Mouse (Mus musculus) thymus, adult 2 months (tissue): Measurements from ENCODE around the gene Nell2. TPM values are rescaled to one million over a fixed set of nuclear protein-coding genes. Genes with fewer than 3 reads are reported as not detected.

Source experiments
- DNase-seq: peaks from one replicate; pipeline ENCODE4 v3.0.0; 2021
- H3K27ac ChIP-seq: fragments of 200-500 bp; 2 replicates; pipeline ENCODE4 v1.5.1; 2012; ENCODE audit warnings: low read length, control low read depth; ENCODE audit not compliant: control insufficient read depth, insufficient read depth
- H3K27me3 ChIP-seq: fragments of 200-500 bp; 2 replicates; pipeline ENCODE4 v1.6.1; 2012; ENCODE audit warnings: mild to moderate bottlenecking, low read length, moderate library complexity, mixed read lengths; ENCODE audit not compliant: control insufficient read depth, insufficient read depth
- H3K36me3 ChIP-seq: fragments of 200-500 bp; 2 replicates; pipeline ENCODE4 v1.6.1; 2012; ENCODE audit warnings: mild to moderate bottlenecking, low read length, moderate library complexity; ENCODE audit not compliant: control insufficient read depth, insufficient read depth
- H3K4me1 ChIP-seq: fragments of 200-500 bp; replicated peaks from 2 replicates; pipeline ENCODE4 v1.6.1; 2012; ENCODE audit warnings: low read length; ENCODE audit not compliant: control insufficient read depth, insufficient read depth
- H3K4me3 ChIP-seq: fragments of 200-500 bp; 2 replicates; pipeline ENCODE4 v1.5.1; 2012; ENCODE audit warnings: mild to moderate bottlenecking, low read length, control low read depth, moderate library complexity; ENCODE audit not compliant: control insufficient read depth, insufficient read depth
- CTCF ChIP-seq: fragments of 200-500 bp; IDR thresholded peaks from 2 replicates; pipeline ENCODE4 v1.5.1; 2012; ENCODE audit warnings: mild to moderate bottlenecking, control low read depth, low read length, moderate library complexity, borderline replicate concordance; ENCODE audit not compliant: control insufficient read depth, poor library complexity, insufficient read depth; ENCODE audit errors: extremely low read depth
- POLR2A ChIP-seq: fragments of 200-500 bp; IDR thresholded peaks from 2 replicates; pipeline ENCODE4 v1.6.1; 2012; ENCODE audit warnings: mild to moderate bottlenecking, low read length, control low read depth, moderate library complexity; ENCODE audit not compliant: control insufficient read depth, poor library complexity, insufficient read depth; ENCODE audit errors: extremely low read depth
- WGBS: fragments of 180-500 bp; shearing (Covaris S2); methylation state at CpG from one replicate; pipeline ENCODE4 v1.1.7; 2018; 5-methylcytosine and 5-hydroxymethylcytosine counted together
- polyA plus RNA-seq: library from polyadenylated mRNA; depleted of rRNA; stranded (reverse); fragments of >200 nt; gene quantifications from 2 replicates; pipeline ENCODE4 v1.2.3, GENCODE M21; 2012

The Nell2 gene
- polyA plus RNA-seq, 1 experiment, result 1.4 TPM

DNA sequence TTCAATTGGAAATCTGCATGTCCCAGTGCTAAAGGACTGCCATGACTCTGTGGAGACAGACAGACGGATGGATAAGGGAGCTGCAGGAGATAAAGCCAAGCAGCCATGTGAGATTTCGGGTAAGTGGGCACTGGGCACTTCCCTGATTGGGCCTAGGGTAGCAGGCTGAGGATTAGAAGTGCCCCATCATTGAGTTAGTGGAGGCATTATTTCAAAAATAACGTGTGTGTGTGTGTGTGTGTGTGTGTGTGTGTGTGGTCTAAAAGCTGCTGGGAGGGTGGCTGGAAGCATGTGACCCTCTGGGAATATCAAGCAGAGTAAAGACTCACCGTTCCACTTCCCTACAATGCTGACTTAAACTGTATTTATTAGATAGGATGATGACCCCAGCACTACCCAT lies 195.1 kb downstream of the Nell2 start:
- DNase-seq, result no peak
- 78% methylated on average over 4 of the region's 4 CpGs for WGBS
- Histone ChIP-seq H3K27me3 (no peaks in the 10 kb centered on the region), H3K36me3 (no peaks in the 10 kb centered on the region), H3K4me1 (no peaks in the 10 kb centered on the region), H3K4me3 (no peak overlapping the region), H3K27ac (no peak overlapping the region)
- no peak for TF ChIP-seq POLR2A
- no peak for TF ChIP-seq CTCF

DNA sequence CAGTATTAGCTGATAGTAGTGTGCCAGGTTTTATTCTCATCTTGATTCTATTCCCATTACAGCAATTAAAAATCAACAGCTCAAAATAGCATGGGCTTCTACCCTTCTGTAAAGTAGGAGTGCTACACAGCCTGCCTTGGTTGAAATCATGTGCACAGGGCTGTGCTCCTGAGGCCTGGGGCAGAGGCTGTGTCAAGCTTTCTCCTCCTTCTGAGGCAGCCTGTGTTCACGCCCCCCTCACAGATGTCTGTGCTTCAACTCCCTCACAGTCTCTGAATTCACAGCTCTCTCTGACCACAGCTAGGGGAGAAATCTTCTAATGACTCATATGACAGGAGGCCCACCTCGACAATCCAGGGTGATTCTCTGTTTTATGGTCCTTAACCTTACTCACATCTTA lies 197.4 kb downstream of the Nell2 start:
- 64% methylated on average over 2 of the region's 2 CpGs for WGBS
- Histone ChIP-seq H3K27ac (no peak overlapping the region), H3K36me3 (no peaks in the 10 kb centered on the region), H3K27me3 (no peaks in the 10 kb centered on the region), H3K4me3 (no peak overlapping the region), H3K4me1 (no peaks in the 10 kb centered on the region)
- no peak for TF ChIP-seq POLR2A
- no peak for TF ChIP-seq CTCF
- DNase-seq, result no peak

GRCm38 (mm10) chr15:95322744-95323143 lies 205.6 kb downstream of the Nell2 start:
- H3K27me3 ChIP-seq, result no peaks in the 10 kb centered on the region
- 97% methylated on average over 2 of the region's 2 CpGs for WGBS
- H3K4me1 ChIP-seq, result no peaks in the 10 kb centered on the region
- no peak for DNase-seq
- H3K4me3 ChIP-seq, result no peak overlapping the region
- TF ChIP-seq POLR2A (no peak), CTCF (no peak)
- no peak overlapping the region for H3K27ac ChIP-seq
- no peaks in the 10 kb centered on the region for H3K36me3 ChIP-seq

- TF ChIP-seq POLR2A (no peak), CTCF (no peak)
- no peak for DNase-seq
- Histone ChIP-seq H3K4me3 (no peak overlapping the region), H3K27me3 (no peaks in the 10 kb centered on the region), H3K27ac (no peak overlapping the region), H3K36me3 (no peaks in the 10 kb centered on the region), H3K4me1 (no peaks in the 10 kb centered on the region)
- 65% methylated on average over 4 of the region's 4 CpGs for WGBS
Observed at GRCm38 (mm10) chr15:95316626-95317025, 211.7 kb downstream of the Nell2 start.

GRCm38 (mm10) chr15:95314808-95315145 lies 213.6 kb downstream of the Nell2 start:
- no peak overlapping the region for H3K4me3 ChIP-seq
- no peaks in the 10 kb centered on the region for H3K36me3 ChIP-seq
- no peaks in the 10 kb centered on the region for H3K4me1 ChIP-seq
- TF ChIP-seq CTCF (no peak), POLR2A (no peak)
- DNase-seq, result no peak
- no peaks in the 10 kb centered on the region for H3K27me3 ChIP-seq
- no peak overlapping the region for H3K27ac ChIP-seq
- 94% methylated on average over 5 of the region's 5 CpGs for WGBS

DNA sequence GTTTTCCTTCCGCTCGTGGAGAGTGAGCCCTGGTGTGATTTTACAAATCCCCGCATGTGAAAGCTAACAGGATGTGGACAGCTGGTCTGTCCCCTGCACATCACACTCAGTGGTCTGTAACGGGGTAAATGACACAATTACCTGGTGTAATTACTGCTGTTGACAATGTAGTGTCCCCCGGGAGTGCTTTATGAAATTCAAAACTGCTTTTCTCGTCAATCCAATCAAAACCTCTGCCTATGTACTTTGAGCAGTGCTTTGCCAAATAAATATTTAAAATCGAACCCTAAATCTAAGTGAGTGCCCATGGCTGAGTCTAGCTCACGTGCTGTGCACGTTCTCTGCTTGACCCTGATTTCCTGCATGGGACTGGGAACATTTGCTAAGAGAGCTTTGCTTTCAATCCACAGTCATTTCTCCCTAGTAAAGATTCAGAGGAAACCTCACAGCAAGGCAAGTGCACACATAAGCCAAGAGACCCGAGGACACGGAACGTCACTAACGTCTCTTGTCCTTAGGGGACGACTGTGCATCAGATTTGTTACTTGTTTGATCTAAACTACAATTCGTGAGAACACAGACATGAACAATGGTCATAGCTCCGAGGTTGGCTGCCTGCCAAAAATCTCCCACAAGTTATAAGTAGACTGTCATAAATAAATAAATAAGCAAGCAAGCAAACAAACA lies 214.1 kb downstream of the Nell2 start:
- Histone ChIP-seq H3K4me3 (no peak overlapping the region), H3K36me3 (no peaks in the 10 kb centered on the region), H3K4me1 (no peaks in the 10 kb centered on the region), H3K27me3 (no peaks in the 10 kb centered on the region), H3K27ac (no peak overlapping the region)
- WGBS, result 80% methylated on average over 16 of the region's 16 CpGs
- no peak for TF ChIP-seq POLR2A
- no peak for TF ChIP-seq CTCF
- no peak for DNase-seq

GRCm38 (mm10) chr15:95313286-95313685 lies 215.1 kb downstream of the Nell2 start:
- DNase-seq, result no peak
- 89% methylated on average over 5 of the region's 5 CpGs for WGBS

More at GRCm38 (mm10) chr15:95313286-95313685, 215.1 kb downstream of the Nell2 start:
- no peaks in the 10 kb centered on the region for H3K4me1 ChIP-seq
- no peaks in the 10 kb centered on the region for H3K27me3 ChIP-seq
- TF ChIP-seq POLR2A (no peak), CTCF (no peak)
- no peak overlapping the region for H3K4me3 ChIP-seq
- H3K27ac ChIP-seq, result no peak overlapping the region
- no peaks in the 10 kb centered on the region for H3K36me3 ChIP-seq
